Mouse (Mus musculus) heart, embryonic 10.5 days (tissue): Measurements from ENCODE around the gene Fam20a. TPM values are rescaled to one million over a fixed set of nuclear protein-coding genes. Genes with fewer than 3 reads are reported as not detected.

ENCODE experiments used
- DNase-seq: peaks from one replicate; pipeline ENCODE4 v3.0.0-alpha.2; 2017; ENCODE audit warnings: low spot score
- H3K27ac ChIP-seq: fragments of 300-500 bp; sonication (generic); 2 replicates; pipeline ENCODE4 v1.5.1; 2016; ENCODE audit warnings: mild to moderate bottlenecking
- H3K27me3 ChIP-seq: fragments of 300-500 bp; sonication (generic); 2 replicates; pipeline ENCODE4 v1.6.1; 2016; ENCODE audit warnings: mild to moderate bottlenecking; ENCODE audit not compliant: poor library complexity, insufficient read depth, severe bottlenecking
- H3K36me3 ChIP-seq: fragments of 300-500 bp; sonication (generic); 2 replicates; pipeline ENCODE4 v1.6.1; 2016; ENCODE audit warnings: mild to moderate bottlenecking, moderate library complexity
- H3K4me1 ChIP-seq: fragments of 300-500 bp; sonication (generic); 2 replicates; pipeline ENCODE4 v1.6.1; 2016; ENCODE audit warnings: mild to moderate bottlenecking
- H3K4me3 ChIP-seq: fragments of 300-500 bp; sonication (generic); 2 replicates; pipeline ENCODE4 v1.5.1; 2016; ENCODE audit warnings: mild to moderate bottlenecking, moderate library complexity
- H3K9me3 ChIP-seq: fragments of 300-500 bp; sonication (generic); 2 replicates; pipeline ENCODE4 v1.6.1; 2016; ENCODE audit warnings: mild to moderate bottlenecking, moderate library complexity
- WGBS: fragments of 180-500 bp; shearing (Covaris S2); methylation state at CpG from one replicate; pipeline ENCODE4 v1.1.7; 2016; 5-methylcytosine and 5-hydroxymethylcytosine counted together
- polyA plus RNA-seq: library from polyadenylated mRNA; unstranded; fragments of >200 nt; fragmentation: Nextera tagmentation; extraction: Ambion mirVana; gene quantifications from 2 replicates; pipeline ENCODE4 v1.2.1, GENCODE M21; 2016

Gene Fam20a
- polyA plus RNA-seq, 1 experiment from 2014 or later = 2.7 TPM

- no peaks in the 10 kb centered on the region for H3K36me3 ChIP-seq
- 81% methylated on average over 4 of the region's 4 CpGs for WGBS
These were observed 25.6 kb downstream of the Fam20a start for GRCm38 (mm10) chr11:109696519-109696918.

GRCm38 (mm10) chr11:109692737-109693136, 29.3 kb downstream of the Fam20a start:
- Histone ChIP-seq H3K27ac (no peak overlapping the region), H3K4me3 (no peak overlapping the region), H3K36me3 (no peaks in the 10 kb centered on the region), H3K27me3 (no peaks in the 10 kb centered on the region), H3K9me3 (no peaks in the 10 kb centered on the region), H3K4me1 (no peaks in the 10 kb centered on the region)
- DNase-seq = no peak
- WGBS = 39% methylated on average over 3 of the region's 3 CpGs

More at GRCm38 (mm10) chr11:109696519-109696918, 25.6 kb downstream of the Fam20a start:
- no peaks in the 10 kb centered on the region for H3K9me3 ChIP-seq
- H3K27ac ChIP-seq = no peak overlapping the region
- H3K4me3 ChIP-seq = no peak overlapping the region
- no peaks in the 10 kb centered on the region for H3K27me3 ChIP-seq
- no peak for DNase-seq
- no peaks in the 10 kb centered on the region for H3K4me1 ChIP-seq

GRCm38 (mm10) chr11:109689539-109689938, 32.5 kb downstream of the Fam20a start:
- H3K4me3 ChIP-seq = no peak overlapping the region
- H3K27ac ChIP-seq = no peak overlapping the region
- 80% methylated on average over 4 of the region's 4 CpGs for WGBS
- no peak for DNase-seq
- no peaks in the 10 kb centered on the region for H3K27me3 ChIP-seq
- H3K9me3 ChIP-seq = no peaks in the 10 kb centered on the region
- no peaks in the 10 kb centered on the region; the same call in 1 of the 2 replicates for H3K4me1 ChIP-seq
- no peaks in the 10 kb centered on the region for H3K36me3 ChIP-seq

GRCm38 (mm10) chr11:109682221-109682620, 39.9 kb downstream of the Fam20a start:
- DNase-seq = peak; percentile 66
- Histone ChIP-seq H3K36me3 (no peaks in the 10 kb centered on the region), H3K27ac (peak overlapping the region; percentile 65; the same call in 1 of the 2 replicates), H3K9me3 (no peaks in the 10 kb centered on the region), H3K27me3 (no peaks in the 10 kb centered on the region), H3K4me3 (no peak overlapping the region), H3K4me1 (peaks cover 17% of the 10 kb centered on the region)
- 82% methylated on average over 6 of the region's 6 CpGs for WGBS

DNA sequence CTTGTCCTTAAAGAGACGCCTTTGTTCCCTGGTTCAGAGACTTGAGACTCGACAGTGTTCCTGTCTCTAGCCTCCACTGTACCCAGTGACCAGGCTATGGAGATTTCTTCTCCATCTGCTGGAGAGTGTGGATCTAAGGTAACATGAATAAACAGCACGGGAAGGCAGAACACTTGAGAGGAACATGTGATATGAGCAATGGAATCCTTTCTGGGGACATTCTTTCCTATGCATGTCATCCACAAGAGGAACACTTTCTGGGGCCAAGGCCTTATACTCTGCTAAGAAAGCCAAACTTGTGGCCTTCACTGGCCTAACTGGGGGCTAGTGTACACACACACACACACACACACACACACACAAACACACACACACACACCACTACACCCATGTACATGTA, 40.5 kb downstream of the Fam20a start:
- Histone ChIP-seq H3K27ac (peak overlapping the region; percentile 65; the same call in 1 of the 2 replicates), H3K36me3 (no peaks in the 10 kb centered on the region), H3K27me3 (no peaks in the 10 kb centered on the region; the same call in 1 of the 2 replicates), H3K9me3 (no peaks in the 10 kb centered on the region), H3K4me3 (no peak overlapping the region), H3K4me1 (peaks cover 17% of the 10 kb centered on the region)
- 59% methylated on average over 3 of the region's 3 CpGs for WGBS
- peak; percentile 68 for DNase-seq

- 38% methylated on average over 9 of the region's 9 CpGs for WGBS
These were observed 41.1 kb downstream of the Fam20a start for GRCm38 (mm10) chr11:109680934-109681333.

GRCm38 (mm10) chr11:109678291-109678690, 43.8 kb downstream of the Fam20a start:
- H3K9me3 ChIP-seq = no peaks in the 10 kb centered on the region

More at GRCm38 (mm10) chr11:109680934-109681333, 41.1 kb downstream of the Fam20a start:
- peak; percentile 30 for DNase-seq
- no peak overlapping the region for H3K4me3 ChIP-seq
- H3K36me3 ChIP-seq = no peaks in the 10 kb centered on the region
- no peaks in the 10 kb centered on the region for H3K9me3 ChIP-seq
- no peaks in the 10 kb centered on the region; the same call in 1 of the 2 replicates for H3K27me3 ChIP-seq
- peaks cover 19% of the 10 kb centered on the region for H3K4me1 ChIP-seq
- peak overlapping the region; percentile 65; the same call in 1 of the 2 replicates for H3K27ac ChIP-seq

GRCm38 (mm10) chr11:109676621-109677373, 45.3 kb downstream of the Fam20a start:
- no peaks in the 10 kb centered on the region; the same call in 1 of the 2 replicates for H3K27me3 ChIP-seq
- no peak for DNase-seq
- 66% methylated on average over 12 of the region's 12 CpGs for WGBS
- H3K27ac ChIP-seq = no peak overlapping the region
- H3K36me3 ChIP-seq = 0 out of 2 replicates have a peak, but pooled peaks cover 3% of the 10 kb centered on the region
- H3K4me3 ChIP-seq = no peak overlapping the region
- peaks cover 23% of the 10 kb centered on the region for H3K4me1 ChIP-seq
- H3K9me3 ChIP-seq = no peaks in the 10 kb centered on the region

More at GRCm38 (mm10) chr11:109678291-109678690, 43.8 kb downstream of the Fam20a start:
- no peaks in the 10 kb centered on the region for H3K36me3 ChIP-seq
- no peak overlapping the region for H3K27ac ChIP-seq
- no peak overlapping the region for H3K4me3 ChIP-seq
- H3K4me1 ChIP-seq = peaks cover 21% of the 10 kb centered on the region
- peak; percentile 59 for DNase-seq
- WGBS = 65% methylated on average over 12 of the region's 12 CpGs
- H3K27me3 ChIP-seq = no peaks in the 10 kb centered on the region; the same call in 1 of the 2 replicates

DNA sequence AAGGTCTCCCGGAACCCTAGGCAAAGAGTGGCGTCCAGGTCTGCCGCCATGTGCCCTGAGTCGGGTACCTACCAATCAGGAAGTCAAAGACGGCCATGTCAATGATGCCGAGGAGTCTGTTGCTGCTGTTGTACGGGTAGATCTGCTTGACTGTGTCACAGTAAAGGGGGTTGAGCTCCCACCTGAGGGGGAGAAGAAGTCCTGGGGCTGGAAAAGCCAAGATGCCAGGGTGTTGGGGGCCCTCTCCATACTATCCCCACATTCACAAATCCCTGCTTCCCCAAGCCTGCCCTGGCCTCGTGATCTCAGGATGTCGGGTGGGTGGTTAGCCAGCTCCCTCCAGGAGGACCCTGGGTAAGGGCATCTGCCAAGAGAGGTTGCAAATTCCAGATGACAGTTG, 46.3 kb downstream of the Fam20a start:
- Histone ChIP-seq H3K27ac (no peak overlapping the region), H3K27me3 (no peaks in the 10 kb centered on the region; the same call in 1 of the 2 replicates), H3K36me3 (0 out of 2 replicates have a peak, but pooled peaks cover 5% of the 10 kb centered on the region), H3K4me3 (no peak overlapping the region), H3K9me3 (no peaks in the 10 kb centered on the region), H3K4me1 (peaks cover 13% of the 10 kb centered on the region)
- no peak for DNase-seq
- 87% methylated on average over 9 of the region's 9 CpGs for WGBS

DNA sequence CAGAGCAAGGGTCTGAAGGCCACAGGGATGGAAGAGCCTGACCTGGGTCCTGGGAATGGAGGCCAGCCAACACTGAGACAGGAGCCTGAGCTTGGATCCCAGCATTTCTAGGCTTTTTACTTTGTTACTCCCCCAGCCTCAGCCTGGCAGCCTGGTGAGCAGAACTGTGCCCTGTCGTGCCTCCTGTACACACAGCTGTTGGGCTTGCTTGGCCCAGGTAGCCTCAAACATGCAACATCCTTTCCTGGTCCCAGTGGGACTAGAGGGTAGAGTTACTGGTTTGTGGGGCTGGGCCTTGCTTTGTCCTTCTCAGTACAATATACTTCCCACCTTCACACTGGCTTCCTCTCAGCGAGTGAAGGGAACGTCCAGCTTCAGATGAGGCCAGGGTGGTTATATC, 46.9 kb downstream of the Fam20a start:
- H3K4me3 ChIP-seq = no peak overlapping the region
- H3K36me3 ChIP-seq = peaks cover 10% of the 10 kb centered on the region
- 77% methylated on average over 3 of the region's 3 CpGs for WGBS
- no peak overlapping the region for H3K27ac ChIP-seq
- no peaks in the 10 kb centered on the region for H3K9me3 ChIP-seq
- H3K4me1 ChIP-seq = peaks cover 9% of the 10 kb centered on the region
- H3K27me3 ChIP-seq = no peaks in the 10 kb centered on the region; the same call in 1 of the 2 replicates
- no peak for DNase-seq

DNA sequence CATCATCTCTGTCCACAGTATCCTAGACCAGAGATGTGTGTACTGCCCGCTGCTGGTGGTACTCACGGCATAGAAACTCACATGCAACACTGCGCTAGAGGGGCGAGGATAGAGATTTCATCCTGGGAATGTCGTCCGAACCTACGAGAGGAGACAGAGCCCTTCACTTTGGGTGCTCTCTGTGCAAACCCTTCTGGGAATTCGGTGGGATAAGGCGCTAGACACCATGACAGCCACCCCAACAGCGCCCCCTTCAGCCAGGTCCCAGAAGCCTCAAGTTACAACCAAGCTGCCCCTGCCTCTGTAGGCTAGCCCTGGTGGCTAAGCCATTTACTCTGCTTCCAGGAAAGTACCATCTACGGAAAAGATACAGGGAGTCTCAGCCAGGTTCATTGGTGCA, 47.5 kb downstream of the Fam20a start:
- H3K4me1 ChIP-seq = peaks cover 9% of the 10 kb centered on the region
- H3K4me3 ChIP-seq = no peak overlapping the region
- no peak for DNase-seq
- H3K27ac ChIP-seq = no peak overlapping the region
- H3K9me3 ChIP-seq = no peaks in the 10 kb centered on the region
- 70% methylated on average over 11 of the region's 11 CpGs for WGBS
- H3K36me3 ChIP-seq = peaks cover 15% of the 10 kb centered on the region
- no peaks in the 10 kb centered on the region; the same call in 1 of the 2 replicates for H3K27me3 ChIP-seq

- peaks cover 22% of the 10 kb centered on the region for H3K36me3 ChIP-seq
- peaks cover 9% of the 10 kb centered on the region for H3K4me1 ChIP-seq
- H3K27ac ChIP-seq = no peak overlapping the region
- H3K9me3 ChIP-seq = no peaks in the 10 kb centered on the region
- 84% methylated on average over 7 of the region's 7 CpGs for WGBS
- H3K27me3 ChIP-seq = no peaks in the 10 kb centered on the region; the same call in 1 of the 2 replicates
- H3K4me3 ChIP-seq = no peak overlapping the region
- DNase-seq = no peak
These were observed 48.3 kb downstream of the Fam20a start for GRCm38 (mm10) chr11:109673741-109674140.
